Mouse (Mus musculus) myocyte (in vitro differentiated cells): ENCODE data around the gene Jkamp.

Source experiments
- E2F4 ChIP-seq: IDR thresholded peaks from one replicate; pipeline ENCODE4 v1.6.1; 2011; ENCODE audit warnings: mild to moderate bottlenecking, control low read depth, moderate library complexity; ENCODE audit not compliant: insufficient read depth
- MAX ChIP-seq: IDR thresholded peaks from one replicate; pipeline ENCODE4 v1.6.1; 2011; ENCODE audit warnings: low read depth, mild to moderate bottlenecking, control low read depth
- POLR2A ChIP-seq: IDR thresholded peaks from one replicate; pipeline ENCODE4 v1.6.1; 2011; ENCODE audit warnings: low read depth, mild to moderate bottlenecking, control low read depth, moderate library complexity; ENCODE audit not compliant: insufficient read length
- POLR2AphosphoS2 ChIP-seq: IDR thresholded peaks from one replicate; pipeline ENCODE4 v1.6.1; 2011; ENCODE audit warnings: low read depth, control low read depth; ENCODE audit not compliant: insufficient read length
- REST ChIP-seq: IDR thresholded peaks from one replicate; pipeline ENCODE4 v1.6.1; 2011; ENCODE audit warnings: mild to moderate bottlenecking, control low read depth, moderate library complexity; ENCODE audit not compliant: insufficient read depth, insufficient read length
- TCF12 ChIP-seq: IDR thresholded peaks from one replicate; pipeline ENCODE4 v1.6.1; 2011; ENCODE audit warnings: mild to moderate bottlenecking, control low read depth; ENCODE audit not compliant: poor library complexity, insufficient read depth, severe bottlenecking
- USF1 ChIP-seq: IDR thresholded peaks from one replicate; pipeline ENCODE4 v1.6.1; 2011; ENCODE audit warnings: low read depth, mild to moderate bottlenecking, control low read depth, moderate library complexity

GRCm38 (mm10) chr12:72129203-72129602 lies 43.8 kb downstream of the Jkamp start:
- TF ChIP-seq POLR2A: no peak
- no peak for TF ChIP-seq MAX
- no peak for TF ChIP-seq USF1
- TF ChIP-seq E2F4: no peak
- no peak for TF ChIP-seq REST
- no peak for TF ChIP-seq POLR2AphosphoS2
- TF ChIP-seq TCF12: no peak
